In genomic region chr15:10439963-10440362, GRCm38 (mm10) we compare ENCODE assay signal across 10 mouse cellular contexts. TPM values are rescaled to one million over a fixed set of nuclear protein-coding genes. Genes with fewer than 3 reads are reported as not detected.
DNase-seq lines count a peak whose midpoint lies in the region; ATAC-seq and TF ChIP-seq lines count a peak whose summit lies in the region.
"Had no signal": no experiment of that assay in that cellular context is flagged by ENCODE, and none has a peak within 500 bp of the region (broad histone marks: within the 10 kb centered on the region; RNA-seq: fewer than 3 reads in every experiment).

No protein-coding gene starts in this region.

- no peak for ATAC-seq in kidney, embryonic 14.5 days (ENCODE audit: low FRiP score, low TSS enrichment)

- H3K9ac ChIP-seq in kidney, embryonic 14.5 days (ENCODE audit: low read depth, low read length), result no peak overlapping the region
- H3K9ac ChIP-seq: heart, embryonic 13.5 days; limb, embryonic 13.5 days had no signal

- intact Hi-C loops in left cerebral cortex, postnatal 4 days (cut with DNase I), result loop anchor here (10.0 kb wide), 1 partner anchor 985 kb away; no protein-coding TSS in a partner anchor

- peak; percentile 45 for DNase-seq in adrenal gland, adult 2 months
- DNase-seq in adrenal gland, postnatal 4 days (ENCODE audit: low spot score in 2 of 2), result no peak
- peak; percentile 17 for DNase-seq in kidney, adult 2 months
- DNase-seq in ovary, postnatal 36 days (ENCODE audit: low spot score), result peak; percentile 8
- DNase-seq in ovary, postnatal 10 days (ENCODE audit: low spot score), result no peak
- DNase-seq in thymus, postnatal 36 days, result no peak
- no peak for DNase-seq in left cerebral cortex, postnatal 4 days

- 0 out of 2 replicates have a peak, but pooled peaks cover 4% of the 10 kb centered on the region for H3K9me3 ChIP-seq in kidney, embryonic 14.5 days (ENCODE audit: control insufficient read depth, low read length)
- H3K9me3 ChIP-seq: heart, embryonic 13.5 days had no signal

- TF ChIP-seq POLR2A in kidney, adult 2 months (IDR thresholded peaks at IDR 0.05; ENCODE audit: low read depth, low read length), result no peak

- H3K4me2 ChIP-seq in kidney, embryonic 14.5 days (replicated peaks; ENCODE audit: low read depth, low read length), result no peak overlapping the region
- H3K4me2 ChIP-seq: heart, embryonic 13.5 days; limb, embryonic 13.5 days had no signal

- H3K27me3 ChIP-seq in kidney, adult 2 months (replicated peaks; ENCODE audit: control insufficient read depth, insufficient read depth, low read length), result no peaks in the 10 kb centered on the region
- H3K27me3 ChIP-seq in kidney, embryonic 14.5 days (ENCODE audit: control insufficient read depth, insufficient read depth, low read length), result no peaks in the 10 kb centered on the region
- H3K27me3 ChIP-seq: heart, embryonic 13.5 days; limb, embryonic 13.5 days had no signal

- H3K36me3 ChIP-seq in kidney, adult 2 months (ENCODE audit: control insufficient read depth, insufficient read depth, low read length), result no peaks in the 10 kb centered on the region
- H3K36me3 ChIP-seq in kidney, embryonic 14.5 days (ENCODE audit: control insufficient read depth, insufficient read depth, low read length), result peaks cover 2% of the 10 kb centered on the region; the same call in 1 of the 2 replicates

- H3K27ac ChIP-seq in kidney, adult 2 months (ENCODE audit: insufficient read depth, low read depth, low read length), result no peak overlapping the region
- H3K27ac ChIP-seq in kidney, embryonic 14.5 days (ENCODE audit: low read depth, low read length), result no peak overlapping the region
- H3K27ac ChIP-seq: heart, embryonic 13.5 days; limb, embryonic 13.5 days had no signal

- WGBS in kidney, adult 2 months, result 36% methylated on average over 6 of the region's 6 CpGs
- WGBS in kidney, embryonic 14.5 days, result 65% methylated on average over 6 of the region's 6 CpGs

- no peaks in the 10 kb centered on the region for H3K4me1 ChIP-seq in kidney, adult 2 months (ENCODE audit: control insufficient read depth, insufficient read depth, low read length)
- no peaks in the 10 kb centered on the region for H3K4me1 ChIP-seq in kidney, embryonic 14.5 days (ENCODE audit: control insufficient read depth, insufficient read depth, low read length)
- H3K4me1 ChIP-seq: heart, embryonic 13.5 days; limb, embryonic 13.5 days had no signal

- peak; percentile 54 for TF ChIP-seq CTCF in kidney, adult 2 months (conservative IDR thresholded peaks at IDR 0.05; ENCODE audit: insufficient read depth, insufficient read length, low read depth, low read length)

- no peak overlapping the region for H3K4me3 ChIP-seq in kidney, adult 2 months (ENCODE audit: insufficient read depth, low read depth, low read length)
- no peak overlapping the region for H3K4me3 ChIP-seq in kidney, embryonic 14.5 days (ENCODE audit: low read length)
- H3K4me3 ChIP-seq: heart, embryonic 13.5 days; limb, embryonic 13.5 days had no signal

RNA-seq across cellular contexts. Expression of gene Dnajc21, which starts 30.4 kb away (rescaled TPM):
- total RNA-seq in adrenal gland, adult 2 months (2021), result 10 to 100 TPM; 32.8 to 36.4 TPM
- 0.88 and 1.5 TPM in 2 replicates for polyA plus RNA-seq in adrenal gland, adult 2 months (2012; rRNA removed)
- total RNA-seq in adrenal gland, postnatal 4 days (2021), result 10 to 100 TPM; 22.3 to 28.3 TPM
- polyA plus RNA-seq in kidney, adult 2 months (2012; rRNA removed), result 2.4 and 3.2 TPM in 2 replicates
- polyA plus RNA-seq in kidney, embryonic 14.5 days (2014; fragmentation: Nextera tagmentation; extraction: Ambion mirVana), result 17.1 and 20.3 TPM in 2 replicates
- total RNA-seq in left cerebral cortex, postnatal 4 days (2021), result 10 to 100 TPM; 15.4 to 20.9 TPM

RNA-seq across cellular contexts. Expression of gene Brix1, which starts 45.8 kb away (rescaled TPM):
- total RNA-seq in adrenal gland, adult 2 months (2021), result 10 to 100 TPM; 42.6 to 53.2 TPM
- 0.28 and 0.46 TPM in 2 replicates for polyA plus RNA-seq in adrenal gland, adult 2 months (2012; rRNA removed)
- 10 to 100 TPM; 58.6 to 60.3 TPM for total RNA-seq in adrenal gland, postnatal 4 days (2021)
- polyA plus RNA-seq in kidney, adult 2 months (2012; rRNA removed), result 1.7 and 3.1 TPM in 2 replicates
- 127 and 165 TPM in 2 replicates for polyA plus RNA-seq in kidney, embryonic 14.5 days (2014; fragmentation: Nextera tagmentation; extraction: Ambion mirVana)
- total RNA-seq in left cerebral cortex, postnatal 4 days (2021), result 10 to 100 TPM; 24.3 to 26.0 TPM

RNA-seq across cellular contexts. Expression of gene Rad1, which starts 45.9 kb away (rescaled TPM):
- 10 to 100 TPM; 12.5 to 15.1 TPM for total RNA-seq in adrenal gland, adult 2 months (2021)
- polyA plus RNA-seq in adrenal gland, adult 2 months (2012; rRNA removed), result 4.1 and 5.2 TPM in 2 replicates
- 10 to 100 TPM; 16.8 to 17.0 TPM for total RNA-seq in adrenal gland, postnatal 4 days (2021)
- polyA plus RNA-seq in kidney, adult 2 months (2012; rRNA removed), result 9.8 and 10.4 TPM in 2 replicates
- 25.3 and 29.1 TPM in 2 replicates for polyA plus RNA-seq in kidney, embryonic 14.5 days (2014; fragmentation: Nextera tagmentation; extraction: Ambion mirVana)
- total RNA-seq in left cerebral cortex, postnatal 4 days (2021), result 10 to 100 TPM; 11.9 to 15.9 TPM

Comparison
In these comparisons a context has a peak if more than half of its experiments do, and no peak if none do; other contexts are left out.
1. DNase-seq: peak in adrenal gland, adult 2 months (single experiment), kidney, adult 2 months (single experiment) and ovary, postnatal 36 days (single experiment); none in adrenal gland, postnatal 4 days (0 of 2), ovary, postnatal 10 days (single experiment), thymus, postnatal 36 days (0 of 2) and left cerebral cortex, postnatal 4 days (single experiment).